Mouse (Mus musculus) erythroblast, embryonic 14.5 days (primary cell): ENCODE measurements around the gene Cpm.

Source experiments
- GATA1 ChIP-seq: IDR thresholded peaks from 2 replicates; pipeline ENCODE4 v1.6.1; 2012; ENCODE audit warnings: low read length, inconsistent platforms, mixed read lengths
- TAL1 ChIP-seq: IDR thresholded peaks from 3 replicates; pipeline ENCODE4 v1.6.1; 2012; ENCODE audit warnings: low read length, inconsistent platforms, mixed read lengths

- TF ChIP-seq GATA1 (no peak), TAL1 (no peak)
Measured at GRCm38 (mm10) chr10:117666947-117667630, 37.8 kb downstream of the Cpm start.
